Mouse (Mus musculus): Measurements from ENCODE around the gene Hmgb1.

GRCm38 (mm10) chr5:149112559-149112958 lies 71.7 kb downstream of the Hmgb1 start:
- TF ChIP-seq CTCF (conservative IDR thresholded peaks at IDR 0.05; ENCODE audit: low read length), result no peak
- TF ChIP-seq POU5F1 (IDR thresholded peaks at IDR 0.05; ENCODE audit: borderline replicate concordance, low read length), result peak; percentile 56; the same call in 1 of the 2 replicates
- peak; percentile 10; the same call in 1 of the 2 replicates for TF ChIP-seq NANOG (IDR thresholded peaks at IDR 0.05; ENCODE audit: borderline replicate concordance, low read length)
